Mouse (Mus musculus): ENCODE data around the gene Zfp668. TPM values are rescaled to one million over a fixed set of nuclear protein-coding genes. Genes with fewer than 3 reads are reported as not detected.
"Not testable (repeated sequence)": the region's sequence is repeated elsewhere in the genome, so short reads cannot be mapped to it uniquely, and the experiment has no call there.

Zfp668 gene
- total RNA-seq, 4 experiments from 2014 or later, result 3.8 to 4.7 (median 4.3) TPM

DNA sequence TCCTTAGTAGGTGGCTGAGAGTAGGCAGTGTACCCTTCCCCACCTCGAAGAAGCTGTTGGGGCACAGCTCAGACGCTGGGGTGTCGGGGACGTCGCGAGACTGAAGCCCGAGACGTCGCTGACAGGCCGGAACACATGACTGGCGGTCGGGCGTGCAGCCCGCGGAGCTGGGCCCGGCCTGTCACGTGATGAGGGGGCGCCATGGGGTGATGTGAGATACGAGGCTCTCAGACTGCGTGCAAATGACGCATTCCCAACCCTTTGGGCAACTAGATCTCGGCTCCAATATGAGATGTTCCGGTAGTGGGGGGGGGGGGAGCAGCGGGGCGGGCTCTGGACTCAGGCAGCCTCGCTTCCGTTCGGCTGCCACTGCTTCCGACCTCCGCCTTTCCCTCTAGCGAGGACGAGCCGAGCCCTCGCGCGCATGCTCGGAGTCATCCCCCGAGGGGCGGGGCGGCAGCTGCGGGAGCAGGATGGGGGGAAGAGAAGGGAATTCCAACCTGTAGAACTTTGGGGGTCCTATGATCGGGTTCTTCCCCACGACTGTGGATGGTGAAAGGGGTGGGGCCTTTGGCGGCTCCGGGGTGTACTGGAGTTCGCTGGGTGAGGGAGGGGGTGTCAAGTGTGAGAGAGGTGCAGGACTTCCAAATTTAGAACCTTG lies 35.2 kb downstream of the Zfp668 start:
- peak; percentile 92 for DNase-seq (ENCODE audit: low spot score)

DNA sequence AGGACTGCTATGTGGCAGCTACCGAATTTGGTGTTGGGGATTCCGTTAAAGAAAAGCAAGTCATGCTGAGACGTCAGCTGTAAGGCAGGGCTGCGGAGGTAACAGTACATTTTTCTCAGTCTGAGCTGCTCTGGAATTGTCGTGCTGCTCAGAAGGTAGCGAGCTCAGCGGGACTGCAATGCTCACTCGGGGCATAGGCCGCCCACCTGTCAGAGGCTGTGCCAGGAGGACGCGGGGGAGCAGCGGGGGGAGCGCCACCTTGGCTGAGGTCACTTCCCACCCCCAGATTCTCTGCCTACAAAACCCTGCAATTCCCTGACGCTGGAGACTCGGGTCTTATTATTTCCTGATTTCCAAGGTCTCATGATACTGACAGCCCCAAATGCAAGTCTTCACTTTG lies 35.7 kb downstream of the Zfp668 start:
- no peak for DNase-seq (ENCODE audit: low spot score)

- DNase-seq (ENCODE audit: low spot score), result not testable (repeated sequence)
Measured at GRCm38 (mm10) chr7:127840031-127840430, 36.6 kb downstream of the Zfp668 start.

DNA sequence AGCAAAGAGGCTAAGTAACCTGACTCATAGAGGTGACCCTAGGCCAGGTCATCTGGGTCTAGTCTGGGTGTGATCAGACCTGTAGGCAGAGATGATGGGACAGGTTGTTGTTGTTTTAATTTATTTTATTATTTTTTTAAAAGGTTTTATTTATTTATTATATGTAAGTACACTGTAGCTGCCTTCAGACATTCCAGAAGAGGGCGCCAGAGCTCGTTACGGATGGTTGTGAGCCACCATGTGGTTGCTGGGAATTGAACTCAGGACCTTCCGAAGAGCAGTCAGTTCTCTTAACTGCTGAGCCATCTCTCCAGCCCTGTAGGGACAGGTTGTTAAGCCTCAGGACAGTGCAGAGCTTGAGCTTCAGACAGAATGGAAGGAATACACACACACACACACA lies 38.8 kb downstream of the Zfp668 start:
- not testable (repeated sequence) for DNase-seq (ENCODE audit: low spot score)

GRCm38 (mm10) chr7:127837473-127837872 lies 39.2 kb downstream of the Zfp668 start:
- no peak for DNase-seq (ENCODE audit: low spot score)

GRCm38 (mm10) chr7:127835550-127835949 lies 41.1 kb downstream of the Zfp668 start:
- DNase-seq (ENCODE audit: low spot score), result no peak

DNA sequence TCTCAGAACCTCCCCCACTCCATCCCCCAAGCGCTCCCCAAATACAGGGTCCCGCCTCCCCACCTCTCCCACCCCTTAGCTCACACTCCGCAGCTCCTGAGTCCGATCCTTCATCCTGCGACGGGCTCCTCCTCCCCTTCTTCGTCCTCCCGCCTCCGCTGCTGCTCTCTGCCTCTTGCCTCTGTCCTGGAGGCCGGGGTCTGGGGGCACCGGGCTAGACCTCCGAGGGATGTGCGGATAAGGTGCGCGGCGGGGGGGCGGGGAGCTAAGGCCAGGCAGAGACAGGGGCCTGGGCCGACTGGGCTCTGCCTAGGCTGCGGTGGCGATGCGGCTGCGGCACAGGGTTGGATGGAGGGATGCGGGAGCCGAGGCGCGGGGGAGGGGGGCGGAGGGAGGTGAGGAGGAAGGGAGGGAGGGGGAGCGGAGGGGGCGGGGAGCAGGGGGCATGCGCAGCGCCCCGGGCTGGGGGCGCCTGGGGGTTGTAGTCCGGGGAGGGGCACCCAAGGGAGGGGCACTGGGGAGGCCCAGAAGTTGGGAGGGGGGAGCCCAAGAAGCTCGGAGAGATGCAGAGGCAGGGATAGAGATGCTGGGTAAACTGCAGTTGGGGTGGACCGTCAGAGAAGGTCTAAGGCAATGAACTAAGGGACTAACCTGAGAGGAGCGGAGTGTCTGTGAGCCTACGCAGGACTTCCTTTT lies 52.3 kb downstream of the Zfp668 start, which contains the start of the genes Stx4a and Stx1b:
Stx4a (plus strand) TSS at position 119 of the 696 bp plus-strand sequence.
Stx1b (minus strand) TSS at position 374 of the 696 bp plus-strand sequence.
- DNase-seq (ENCODE audit: low spot score), result no peak

GRCm38 (mm10) chr7:127823236-127824171 lies 53.1 kb downstream of the Zfp668 start:
- no peak for DNase-seq (ENCODE audit: low spot score)

DNA sequence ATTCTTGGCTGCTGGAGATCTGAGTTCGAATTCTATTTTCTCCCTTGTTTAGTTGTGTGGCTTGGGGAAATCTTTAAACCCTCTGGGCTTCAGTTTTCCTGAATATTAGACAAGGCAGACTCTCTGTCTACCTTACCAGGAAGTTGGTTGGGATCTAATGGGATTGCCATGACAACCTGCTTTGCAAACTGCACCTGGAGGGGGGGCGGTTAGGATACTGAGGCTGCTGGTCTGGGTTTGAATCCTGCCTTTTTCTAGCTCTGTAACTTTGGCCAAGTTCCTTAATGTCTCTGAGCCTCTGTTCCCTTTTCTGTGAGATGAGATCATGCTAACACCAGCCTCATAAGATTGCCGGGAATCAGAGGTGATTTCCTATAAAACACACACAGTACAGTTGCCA lies 54.1 kb downstream of the Zfp668 start:
- DNase-seq (ENCODE audit: low spot score), result no peak

DNA sequence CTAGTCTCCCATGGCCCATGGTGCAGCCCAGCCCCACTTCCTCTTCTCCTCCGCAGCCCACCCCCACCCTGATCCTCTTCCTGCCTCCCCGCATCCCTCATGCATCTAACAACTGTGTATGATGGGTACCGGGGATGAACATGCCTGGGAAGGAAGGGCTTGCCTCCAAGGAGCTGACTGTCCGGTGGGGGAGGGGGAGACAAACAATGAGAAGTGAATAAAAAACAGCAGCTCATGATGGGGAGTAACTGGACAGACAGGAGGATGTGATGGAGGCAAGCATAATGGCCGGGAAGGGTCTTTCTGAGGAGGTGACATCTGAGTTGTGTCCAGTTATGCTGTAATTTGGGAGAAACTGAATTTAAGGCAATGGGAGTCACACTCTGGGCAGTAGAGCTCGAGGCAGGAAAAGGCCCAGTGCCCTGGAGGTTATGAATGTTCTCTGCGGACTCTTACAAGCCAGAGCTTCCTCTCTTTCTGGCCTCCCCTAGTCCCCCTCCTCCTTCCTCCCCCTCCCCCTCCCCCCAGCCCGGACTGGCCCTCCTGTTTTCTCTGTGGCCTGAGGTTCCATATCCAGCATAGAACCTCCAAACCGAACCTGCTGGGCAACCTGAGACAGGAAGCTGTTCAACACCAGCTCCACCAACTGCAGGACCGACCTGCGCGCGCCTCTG lies 55.7 kb downstream of the Zfp668 start:
- DNase-seq (ENCODE audit: low spot score), result no peak

DNA sequence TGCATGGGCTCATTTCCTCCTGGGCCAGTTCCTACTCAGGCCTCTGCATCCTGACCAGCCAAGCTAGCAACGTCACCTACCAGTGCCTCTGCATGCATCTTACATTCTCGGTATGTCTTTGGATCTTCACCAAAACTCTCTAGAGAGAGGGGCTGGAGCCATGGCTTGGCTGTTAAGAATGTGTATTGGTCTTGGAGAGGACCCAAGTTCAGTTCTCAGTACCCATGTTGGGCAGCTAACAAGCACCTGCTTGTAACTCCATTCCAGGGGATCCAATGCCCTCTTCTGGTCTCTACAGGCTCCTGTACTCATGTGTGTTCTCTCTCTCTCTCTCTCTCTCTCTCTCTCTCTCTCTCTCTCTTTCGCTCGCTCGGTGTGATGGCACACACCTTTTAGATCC lies 58.9 kb downstream of the Zfp668 start:
- no peak for DNase-seq (ENCODE audit: low spot score)

DNA sequence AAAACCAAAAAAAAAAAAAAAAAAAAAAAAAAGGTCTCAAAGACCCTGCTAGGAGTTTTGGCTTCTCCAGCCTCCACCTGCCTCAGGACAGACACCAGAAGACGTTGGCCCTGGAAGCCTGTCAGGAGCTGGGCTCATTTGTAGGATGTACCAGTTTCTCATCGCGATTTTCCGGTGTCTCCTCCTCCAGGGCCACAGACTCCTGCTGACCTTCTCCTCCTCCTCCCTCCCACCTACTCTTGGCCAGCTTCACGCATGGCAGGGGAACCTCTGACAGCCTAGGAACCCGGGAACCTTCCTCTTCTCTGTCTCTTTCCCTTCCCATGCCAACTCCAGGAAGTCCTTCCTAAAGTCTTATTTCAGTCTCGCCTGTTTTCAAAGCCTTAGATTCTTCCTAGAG lies 59.6 kb downstream of the Zfp668 start:
- DNase-seq (ENCODE audit: low spot score), result no peak

DNA sequence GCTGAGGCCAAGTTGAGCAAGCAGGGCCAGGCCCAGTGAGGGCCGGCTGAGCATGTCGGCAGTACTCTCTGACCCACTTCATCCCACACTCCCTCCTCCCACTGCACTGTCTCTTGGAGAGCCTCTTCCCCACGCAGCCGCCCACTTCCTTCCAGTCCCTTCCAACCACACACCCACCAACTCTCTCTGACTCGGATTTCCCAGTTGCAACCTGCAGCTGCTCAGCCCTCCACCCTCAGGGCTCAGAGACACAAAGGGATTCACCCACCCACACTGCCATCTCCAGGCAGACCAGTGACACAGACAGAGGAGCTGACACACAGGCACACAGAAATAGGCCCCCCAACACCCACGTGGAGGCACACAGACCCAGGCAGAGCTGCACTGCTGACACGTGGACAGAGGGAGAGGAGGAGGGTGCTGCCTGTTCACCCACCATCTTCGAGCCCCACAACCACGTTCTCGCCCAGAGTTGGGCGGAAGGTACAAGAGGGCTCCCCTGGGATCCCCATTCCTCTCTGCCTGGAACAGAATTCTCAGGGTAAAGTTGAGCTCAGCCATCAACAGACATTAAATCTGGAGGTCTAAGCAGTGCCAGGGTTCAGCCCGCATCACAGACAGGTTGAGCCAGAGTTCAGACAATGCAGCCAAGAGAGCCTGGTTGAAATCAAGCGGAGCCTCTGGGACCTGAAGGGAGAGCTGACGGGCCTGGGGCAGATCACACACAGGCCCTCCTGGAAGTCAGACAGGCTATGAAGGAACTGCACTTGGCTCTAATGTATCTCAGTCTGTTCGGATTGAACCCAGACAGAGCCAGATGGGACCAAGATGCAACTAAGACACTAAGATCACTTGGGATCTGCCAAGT lies 60.4 kb downstream of the Zfp668 start:
- DNase-seq (ENCODE audit: low spot score), result peak; percentile 53

GRCm38 (mm10) chr7:127815116-127815665 lies 61.4 kb downstream of the Zfp668 start:
- no peak for DNase-seq (ENCODE audit: low spot score)

DNA sequence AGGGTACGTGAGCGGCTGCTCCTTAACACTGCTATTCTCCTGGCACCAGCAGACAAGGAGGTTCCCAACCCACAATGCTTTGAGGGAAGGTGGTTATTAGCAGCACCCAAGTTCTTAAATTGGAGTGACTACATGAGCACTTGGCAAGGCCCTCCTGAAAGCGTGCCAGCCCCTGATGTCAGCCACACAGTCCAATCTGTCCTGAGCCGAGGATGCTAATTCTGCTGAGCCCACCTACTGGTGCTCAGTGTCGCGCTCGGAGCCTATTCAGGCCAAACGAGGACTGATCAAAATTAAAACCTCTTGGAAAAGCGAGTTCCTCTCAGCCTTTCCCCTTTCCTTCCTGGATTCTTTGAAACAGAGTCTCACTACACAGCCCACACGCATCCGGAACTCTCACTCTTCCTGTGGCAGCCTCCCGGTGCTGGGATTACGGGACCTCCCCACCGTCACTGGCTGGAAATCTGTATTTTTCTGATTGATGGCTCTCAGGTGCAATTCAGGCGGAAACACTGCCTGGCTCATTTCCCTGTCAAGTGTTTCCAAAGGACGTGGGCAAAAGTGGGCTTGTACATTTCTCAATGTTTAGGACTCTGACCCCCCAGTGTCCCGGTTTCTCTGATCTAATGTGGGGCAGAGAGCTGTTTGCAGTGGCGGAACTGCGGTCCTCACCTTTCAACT lies 62.2 kb downstream of the Zfp668 start:
- peak; percentile 86 for DNase-seq (ENCODE audit: low spot score)

DNA sequence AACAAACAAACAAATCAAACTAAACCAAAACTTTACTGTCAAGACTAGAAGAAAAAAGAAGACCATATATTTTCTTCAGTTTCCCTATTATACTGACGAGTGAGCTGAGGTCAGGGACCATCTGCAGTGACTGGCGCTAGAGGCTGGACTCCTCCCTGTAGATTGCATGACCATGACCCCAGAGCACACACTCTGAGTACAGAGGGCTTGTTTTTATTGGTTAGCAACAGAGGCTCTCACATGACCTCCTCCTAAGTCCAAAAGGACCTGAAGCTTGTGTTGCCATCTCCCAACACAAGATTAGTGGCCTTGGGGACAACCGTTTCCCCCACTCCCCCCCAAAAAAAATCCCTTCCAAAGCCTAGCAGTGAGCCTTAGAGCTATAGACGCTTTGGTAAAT lies 62.8 kb downstream of the Zfp668 start:
- DNase-seq (ENCODE audit: low spot score), result peak; percentile 36

Data from heart, adult 8-10 months (tissue).